In the genomic region with DNA sequence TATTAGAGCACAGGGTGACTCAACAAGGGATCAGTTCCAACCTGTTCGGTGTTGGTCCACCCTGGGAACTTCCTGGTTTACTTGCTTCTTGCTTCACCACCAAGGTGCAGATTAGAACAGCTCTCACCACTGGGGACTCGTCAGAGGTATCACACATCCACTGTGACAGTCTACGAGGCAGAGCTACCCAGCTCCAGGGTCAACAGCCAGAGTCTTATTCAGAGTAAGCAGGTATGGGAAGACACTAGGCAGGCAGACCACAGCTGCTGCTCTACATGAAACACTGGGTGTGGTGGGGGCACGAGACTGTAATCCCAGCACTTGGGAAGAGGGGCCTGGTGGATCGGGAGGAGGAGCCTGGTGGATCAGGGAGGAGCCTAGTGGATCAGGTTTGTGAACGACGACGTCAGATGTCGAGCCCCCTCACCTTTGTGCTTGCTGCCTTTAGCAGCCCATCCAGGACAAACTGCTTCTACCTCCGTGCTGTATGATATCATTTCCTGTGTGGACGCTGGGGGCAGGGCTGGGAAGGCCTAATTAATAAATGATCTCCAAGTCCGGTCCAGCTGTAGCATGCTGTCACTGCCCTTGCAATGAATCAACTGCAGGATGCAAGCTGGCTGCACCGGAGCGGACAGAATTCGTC, we compare ENCODE assay signal across 9 mouse cellular contexts. TPM values are rescaled to one million over a fixed set of nuclear protein-coding genes. Genes with fewer than 3 reads are reported as not detected.
DNase-seq lines count a peak whose midpoint lies in the region; ATAC-seq lines count a peak whose summit lies in the region.
"Had no signal": no experiment of that assay in that cellular context is flagged by ENCODE, and none has a peak within 500 bp of the region (broad histone marks: within the 10 kb centered on the region; RNA-seq: fewer than 3 reads in every experiment).

No protein-coding gene starts in this region.

- H3K4me2 ChIP-seq in embryonic facial prominence, embryonic 14.5 days (ENCODE audit: low read depth, low read length) = peak overlapping the region; percentile 33
- H3K4me2 ChIP-seq in intestine, embryonic 15.5 days (replicated peaks) = peak overlapping the region; percentile 46

- H3K4me3 ChIP-seq in embryonic facial prominence, embryonic 14.5 days (ENCODE audit: low read depth, low read length) = no peak overlapping the region
- no peak overlapping the region for H3K4me3 ChIP-seq in intestine, embryonic 15.5 days (replicated peaks)
- peak overlapping the region; percentile 31 for H3K4me3 ChIP-seq in megakaryocyte, embryonic 14.5 days (replicated peaks)

- intact Hi-C loops in heart, postnatal 36 days (cut with DNase I) = no loop called here

- 24% methylated on average over 15 of the region's 15 CpGs for WGBS in embryonic facial prominence, embryonic 14.5 days
- WGBS in intestine, embryonic 15.5 days = 19% methylated on average over 15 of the region's 15 CpGs

- H3K27ac ChIP-seq in embryonic facial prominence, embryonic 14.5 days (replicated peaks; ENCODE audit: low read depth, low read length) = no peak overlapping the region; the same call in 1 of the 2 replicates
- 0 out of 2 replicates have a peak overlapping the region, but pooled peaks have one; percentile 18 for H3K27ac ChIP-seq in intestine, embryonic 15.5 days

- no peaks in the 10 kb centered on the region for H3K36me3 ChIP-seq in embryonic facial prominence, embryonic 14.5 days (ENCODE audit: control insufficient read depth, insufficient read depth, low read length)
- H3K36me3 ChIP-seq in intestine, embryonic 15.5 days = no peaks in the 10 kb centered on the region
- H3K36me3 ChIP-seq in megakaryocyte, embryonic 14.5 days (replicated peaks; ENCODE audit: low read length) = no peaks in the 10 kb centered on the region

- H3K9ac ChIP-seq in embryonic facial prominence, embryonic 14.5 days (ENCODE audit: low read depth, low read length) = peak overlapping the region; percentile 42; the same call in 1 of the 2 replicates
- H3K9ac ChIP-seq in intestine, embryonic 15.5 days = no peak overlapping the region

- peaks cover 5% of the 10 kb centered on the region; the same call in 1 of the 2 replicates for H3K4me1 ChIP-seq in embryonic facial prominence, embryonic 14.5 days (ENCODE audit: control insufficient read depth, insufficient read depth, low read length)
- H3K4me1 ChIP-seq in intestine, embryonic 15.5 days (replicated peaks) = peaks cover 20% of the 10 kb centered on the region
- peaks cover 16% of the 10 kb centered on the region for H3K4me1 ChIP-seq in megakaryocyte, embryonic 14.5 days

- H3K9me3 ChIP-seq in embryonic facial prominence, embryonic 14.5 days (ENCODE audit: control insufficient read depth, low read length) = no peaks in the 10 kb centered on the region
- no peaks in the 10 kb centered on the region for H3K9me3 ChIP-seq in intestine, embryonic 15.5 days
- no peaks in the 10 kb centered on the region for H3K9me3 ChIP-seq in megakaryocyte, embryonic 14.5 days

- peak; percentile 18 to 36 for DNase-seq in heart, adult 18-20 months
- DNase-seq in heart, postnatal 36 days = no peak
- peak; percentile 75 for DNase-seq in embryonic facial prominence, embryonic 14.5 days (ENCODE audit: low spot score)
- peak; percentile 35 for DNase-seq in urinary bladder, postnatal 25 days (ENCODE audit: low spot score)
- DNase-seq in left cerebral cortex, adult 9 months (ENCODE audit: low spot score in 2 of 2) = no peak
- no peak for DNase-seq in layer of hippocampus, adult 11-12 months (ENCODE audit: low spot score)

- peaks cover 5% of the 10 kb centered on the region; the same call in 1 of the 2 replicates for H3K27me3 ChIP-seq in embryonic facial prominence, embryonic 14.5 days (replicated peaks; ENCODE audit: control insufficient read depth, insufficient read depth, low read length)
- peaks cover 6% of the 10 kb centered on the region; the same call in 1 of the 2 replicates for H3K27me3 ChIP-seq in intestine, embryonic 15.5 days (replicated peaks)
- H3K27me3 ChIP-seq in megakaryocyte, embryonic 14.5 days (replicated peaks) = peaks cover 56% of the 10 kb centered on the region

- ATAC-seq in embryonic facial prominence, embryonic 14.5 days (ENCODE audit: low read depth) = peak; percentile 55
- ATAC-seq in intestine, embryonic 15.5 days = peak; percentile 66

RNA-seq across cellular contexts. Expression of a gene that starts 17.0 kb away (rescaled TPM):
- total RNA-seq in heart, adult 18-20 months (2021) = 1 to 10 TPM; 2.3 to 3.7 TPM
- total RNA-seq in heart, postnatal 36 days (2021) = 1 to 10 TPM; 3.7 to 3.9 TPM
- polyA plus RNA-seq in embryonic facial prominence, embryonic 14.5 days (2014; fragmentation: Nextera tagmentation; extraction: Ambion mirVana) = 6.6 and 8.4 TPM in 2 replicates
- 4.4 and 4.8 TPM in 2 replicates for polyA plus RNA-seq in intestine, embryonic 15.5 days (2015; fragmentation: Nextera tagmentation; extraction: Ambion mirVana)
- not detected in 2 replicates for polyA plus RNA-seq in megakaryocyte, embryonic 14.5 days (2012; ENCODE audit: insufficient read depth, low replicate concordance)
- total RNA-seq: hematopoietic stem cell, adult 5-6 weeks had no signal

RNA-seq across cellular contexts. Expression of a gene that starts 18.9 kb away (rescaled TPM):
- 10 to 100 TPM; 23.9 to 25.6 TPM for total RNA-seq in heart, adult 18-20 months (2021)
- 10 to 100 TPM; 23.2 to 24.1 TPM for total RNA-seq in heart, postnatal 36 days (2021)
- polyA plus RNA-seq in embryonic facial prominence, embryonic 14.5 days (2014; fragmentation: Nextera tagmentation; extraction: Ambion mirVana) = 55.7 and 60.2 TPM in 2 replicates
- polyA plus RNA-seq in intestine, embryonic 15.5 days (2015; fragmentation: Nextera tagmentation; extraction: Ambion mirVana) = 58.7 and 59.2 TPM in 2 replicates
- 63.2 and 80.7 TPM in 2 replicates for polyA plus RNA-seq in megakaryocyte, embryonic 14.5 days (2012; ENCODE audit: insufficient read depth, low replicate concordance)

RNA-seq across cellular contexts. Expression of a gene that starts 19.0 kb away (rescaled TPM):
- total RNA-seq in heart, adult 18-20 months (2021) = 10 to 100 TPM; 29.7 to 31.6 TPM
- 10 to 100 TPM; 34.2 to 36.3 TPM for total RNA-seq in heart, postnatal 36 days (2021)
- polyA plus RNA-seq in embryonic facial prominence, embryonic 14.5 days (2014; fragmentation: Nextera tagmentation; extraction: Ambion mirVana) = 10.4 and 12.1 TPM in 2 replicates
- polyA plus RNA-seq in intestine, embryonic 15.5 days (2015; fragmentation: Nextera tagmentation; extraction: Ambion mirVana) = 17.0 and 17.2 TPM in 2 replicates
- polyA plus RNA-seq in megakaryocyte, embryonic 14.5 days (2012; ENCODE audit: insufficient read depth, low replicate concordance) = 1.6 and 6.2 TPM in 2 replicates

RNA-seq across cellular contexts. Expression of a gene that starts 31.7 kb away (rescaled TPM):
- total RNA-seq in heart, adult 18-20 months (2021) = 1 to 10 TPM; 1.1 to 1.9 TPM
- 1 to 10 TPM; 1.5 to 1.7 TPM for total RNA-seq in heart, postnatal 36 days (2021)
- 1.6 and 1.9 TPM in 2 replicates for polyA plus RNA-seq in embryonic facial prominence, embryonic 14.5 days (2014; fragmentation: Nextera tagmentation; extraction: Ambion mirVana)
- 0.82 and 1.0 TPM in 2 replicates for polyA plus RNA-seq in intestine, embryonic 15.5 days (2015; fragmentation: Nextera tagmentation; extraction: Ambion mirVana)
- 0.72 and 0.89 TPM in 2 replicates for polyA plus RNA-seq in megakaryocyte, embryonic 14.5 days (2012; ENCODE audit: insufficient read depth, low replicate concordance)
- total RNA-seq: hematopoietic stem cell, adult 5-6 weeks had no signal

RNA-seq across cellular contexts. Expression of a gene that starts 32.5 kb away (rescaled TPM):
- 10 to 100 TPM; 12.6 to 12.8 TPM for total RNA-seq in heart, adult 18-20 months (2021)
- 10 to 100 TPM; 25.0 to 27.7 TPM for total RNA-seq in heart, postnatal 36 days (2021)
- 17.7 and 20.9 TPM in 2 replicates for polyA plus RNA-seq in embryonic facial prominence, embryonic 14.5 days (2014; fragmentation: Nextera tagmentation; extraction: Ambion mirVana)
- 11.1 and 12.7 TPM in 2 replicates for polyA plus RNA-seq in intestine, embryonic 15.5 days (2015; fragmentation: Nextera tagmentation; extraction: Ambion mirVana)
- polyA plus RNA-seq in megakaryocyte, embryonic 14.5 days (2012; ENCODE audit: insufficient read depth, low replicate concordance) = 2.3 and 6.6 TPM in 2 replicates
- total RNA-seq: hematopoietic stem cell, adult 5-6 weeks had no signal

Comparison
In these comparisons a context has a peak if more than half of its experiments do, and no peak if none do; other contexts are left out.
1. DNase-seq: peak in heart, adult 18-20 months (2 of 2), embryonic facial prominence, embryonic 14.5 days (single experiment) and urinary bladder, postnatal 25 days (single experiment); none in heart, postnatal 36 days (0 of 2), left cerebral cortex, adult 9 months (0 of 2) and layer of hippocampus, adult 11-12 months (single experiment).